Mouse (Mus musculus): ENCODE measurements around the gene Zmynd8.

The Zmynd8 gene

GRCm38 (mm10) chr2:165857395-165857831 is 41.4 kb downstream of the Zmynd8 start:
- DNase-seq, result peak; percentile 25 to 49

- peak; percentile 19 to 33 for DNase-seq
Observed at GRCm38 (mm10) chr2:165856611-165857200, 42.1 kb downstream of the Zmynd8 start.

GRCm38 (mm10) chr2:165855641-165856301 is 43.0 kb downstream of the Zmynd8 start:
- DNase-seq, result peak; percentile 54 to 58

- peak; percentile 75 to 86 for DNase-seq
Observed at GRCm38 (mm10) chr2:165854207-165854968, 44.4 kb downstream of the Zmynd8 start.

- no peak for DNase-seq
Observed at GRCm38 (mm10) chr2:165852896-165853633, 45.8 kb downstream of the Zmynd8 start.

- DNase-seq, result no peak
Observed at GRCm38 (mm10) chr2:165852453-165852852, 46.4 kb downstream of the Zmynd8 start.

- peak; percentile 65 for DNase-seq
Observed at GRCm38 (mm10) chr2:165851811-165852415, 46.9 kb downstream of the Zmynd8 start.

GRCm38 (mm10) chr2:165850826-165851225 is 48.0 kb downstream of the Zmynd8 start:
- DNase-seq, result no peak

- DNase-seq, result peak; percentile 74 to 76
Observed at GRCm38 (mm10) chr2:165849129-165849528, 49.7 kb downstream of the Zmynd8 start.

- DNase-seq, result no peak
Observed at GRCm38 (mm10) chr2:165846787-165847186, 52.0 kb downstream of the Zmynd8 start.

- peak; percentile 78 to 79 for DNase-seq
Observed at GRCm38 (mm10) chr2:165845490-165845889, 53.3 kb downstream of the Zmynd8 start.

GRCm38 (mm10) chr2:165843350-165843749 is 55.5 kb downstream of the Zmynd8 start:
- no peak for DNase-seq

GRCm38 (mm10) chr2:165842241-165842640 is 56.6 kb downstream of the Zmynd8 start:
- DNase-seq, result no peak

- no peak for DNase-seq
Observed at GRCm38 (mm10) chr2:165841805-165842204, 57.0 kb downstream of the Zmynd8 start.

- DNase-seq, result no peak
Observed at GRCm38 (mm10) chr2:165840852-165841251, 58.0 kb downstream of the Zmynd8 start.

- DNase-seq, result no peak
Observed at GRCm38 (mm10) chr2:165839317-165839652, 59.5 kb downstream of the Zmynd8 start.

GRCm38 (mm10) chr2:165838606-165839316 is 60.1 kb downstream of the Zmynd8 start:
- DNase-seq, result no peak

GRCm38 (mm10) chr2:165834601-165835000 is 64.2 kb downstream of the Zmynd8 start:
- no peak for DNase-seq

- DNase-seq, result no peak
Observed at GRCm38 (mm10) chr2:165833468-165833867, 65.3 kb downstream of the Zmynd8 start.

- no peak for DNase-seq
Observed at GRCm38 (mm10) chr2:165832720-165833119, 66.1 kb downstream of the Zmynd8 start.

- no peak for DNase-seq
Observed at GRCm38 (mm10) chr2:165832295-165832694, 66.5 kb downstream of the Zmynd8 start.

Measured in cerebellum, adult 18-20 months (tissue).